Mouse (Mus musculus) MN1 (cell line): Measurements from ENCODE around the gene Vil1.

ENCODE experiments used
- DNase-seq: peaks from one replicate; pipeline ENCODE4 v3.0.0-alpha.2; 2016; ENCODE audit warnings: low spot score

Vil1 gene

DNA sequence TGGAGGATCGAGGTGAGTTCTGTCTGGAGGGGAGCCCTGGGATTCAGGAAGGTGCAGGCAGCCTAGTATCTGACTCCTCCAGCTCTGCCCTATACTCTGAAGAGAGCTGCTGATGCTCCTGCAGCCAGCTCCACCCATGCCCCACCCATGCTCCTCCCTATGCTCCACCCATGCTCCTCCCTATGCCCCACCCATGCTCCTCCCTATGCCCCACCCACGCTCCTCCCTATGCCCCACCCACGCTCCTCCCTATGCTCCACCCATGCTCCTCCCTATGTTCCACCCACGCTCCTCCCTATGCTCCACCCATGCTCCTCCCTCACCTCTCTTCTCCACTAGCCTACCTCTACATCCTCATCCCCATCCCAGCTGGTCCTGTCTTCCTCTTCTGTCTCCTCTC, 6.0 kb downstream of the Vil1 start:
- DNase-seq, result peak; percentile 28

DNA sequence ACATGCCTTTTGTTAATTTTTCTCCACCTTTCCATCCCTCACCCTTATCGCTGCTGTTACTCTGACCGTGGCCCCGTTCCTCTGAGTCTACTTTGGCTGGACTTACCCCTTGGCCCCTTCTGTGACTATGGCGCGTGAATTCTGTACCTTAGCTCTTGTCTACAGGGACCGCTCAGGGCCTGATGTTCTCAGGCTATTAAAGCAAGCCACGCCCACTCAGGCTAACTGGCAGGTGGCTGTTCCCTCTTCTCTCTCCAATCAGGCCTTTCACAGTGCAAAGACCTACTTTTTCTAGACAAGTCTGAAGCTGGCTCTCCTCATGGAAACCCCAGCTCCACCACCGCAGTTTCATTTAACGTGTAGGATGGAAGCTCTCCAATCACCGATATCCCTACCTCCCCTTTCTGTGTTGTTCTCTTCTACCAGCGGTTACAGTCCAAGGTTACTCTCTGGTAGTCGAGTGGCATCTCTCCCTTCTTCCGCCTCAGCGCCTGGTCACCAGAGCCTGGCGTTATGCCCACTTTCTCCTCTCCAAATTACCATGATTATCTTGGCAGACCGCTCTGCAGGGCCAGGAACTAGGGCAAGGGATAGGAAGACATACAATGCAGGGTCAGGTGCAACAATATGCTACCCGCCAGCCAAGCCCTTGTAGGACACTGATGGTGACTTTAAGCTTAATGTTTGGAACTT, 9.7 kb downstream of the Vil1 start:
- DNase-seq, result peak; percentile 82

DNA sequence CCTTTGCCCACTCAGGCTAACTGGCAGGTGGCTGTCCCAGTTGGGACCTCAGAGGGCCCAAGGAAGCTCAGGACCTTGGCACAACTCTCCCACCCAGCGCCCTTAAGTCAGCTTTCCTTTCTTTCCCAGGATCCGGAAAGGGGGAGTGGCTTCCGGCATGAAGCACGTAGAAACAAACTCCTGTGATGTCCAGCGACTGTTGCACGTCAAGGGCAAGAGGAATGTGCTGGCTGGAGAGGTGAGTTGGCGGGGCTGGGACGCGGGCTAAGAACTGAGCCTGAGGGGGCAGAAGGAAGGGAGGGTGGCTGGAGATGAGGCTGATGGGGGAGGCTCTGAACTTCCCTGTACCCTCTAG, 10.2 kb downstream of the Vil1 start:
- DNase-seq, result peak; percentile 54

DNA sequence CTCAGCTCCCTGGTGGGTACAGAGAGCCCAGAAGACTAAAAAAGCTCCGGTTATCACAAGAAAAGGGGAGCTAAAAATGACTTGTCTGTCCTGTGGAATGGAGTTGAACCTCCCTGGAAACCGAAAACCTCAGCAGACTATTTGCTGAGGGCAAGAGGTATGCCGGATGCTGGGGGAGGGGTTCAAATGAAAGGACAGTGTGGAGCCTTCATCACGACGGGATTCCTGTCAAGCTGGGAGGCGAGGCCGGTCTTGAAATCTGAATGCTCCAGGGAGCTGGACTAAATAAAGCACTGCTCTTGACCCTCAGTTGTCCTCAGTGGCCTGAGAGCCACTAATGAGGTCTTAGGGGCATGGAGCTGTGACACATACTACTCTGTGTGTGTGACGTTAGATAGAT, 14.0 kb downstream of the Vil1 start:
- no peak for DNase-seq

DNA sequence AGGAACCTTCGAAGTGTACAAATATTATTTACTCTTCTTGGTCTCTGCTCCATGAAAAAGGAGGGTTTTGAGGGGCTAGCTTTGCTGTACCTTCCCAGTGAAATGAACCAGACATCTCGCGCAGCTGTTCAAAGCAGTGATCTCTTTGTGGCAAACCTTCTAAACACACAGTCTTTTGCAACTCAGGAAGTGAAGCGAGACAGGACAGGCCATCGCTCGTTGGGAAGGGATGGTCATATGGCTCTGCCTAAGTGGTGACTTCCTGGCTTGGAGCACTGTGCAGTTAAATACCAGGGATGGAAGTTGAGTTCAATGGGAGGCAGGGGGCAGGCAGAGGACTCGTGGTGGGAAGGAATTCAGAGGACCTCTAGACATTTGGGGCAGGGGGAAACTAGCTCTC, 16.7 kb downstream of the Vil1 start:
- no peak for DNase-seq

DNA sequence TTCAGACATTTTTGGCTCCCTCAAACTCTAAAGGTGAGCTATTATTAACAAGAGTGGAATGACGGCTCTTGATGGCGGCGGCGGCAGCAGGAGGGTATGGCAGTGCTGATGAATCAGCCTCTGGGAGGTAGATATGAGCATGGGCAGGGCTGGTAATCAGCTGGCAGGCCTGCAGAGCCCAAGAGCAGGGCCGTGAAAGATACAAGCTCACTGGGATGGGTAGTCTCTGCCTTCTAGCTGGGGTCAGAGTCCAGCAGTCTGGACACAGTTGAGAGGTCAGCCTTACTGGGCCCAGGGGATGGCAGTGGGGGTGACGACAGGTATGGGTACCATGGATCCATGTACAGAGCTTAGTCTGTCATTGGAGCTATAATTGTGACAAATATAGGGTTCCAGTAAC, 24.0 kb downstream of the Vil1 start:
- no peak for DNase-seq

DNA sequence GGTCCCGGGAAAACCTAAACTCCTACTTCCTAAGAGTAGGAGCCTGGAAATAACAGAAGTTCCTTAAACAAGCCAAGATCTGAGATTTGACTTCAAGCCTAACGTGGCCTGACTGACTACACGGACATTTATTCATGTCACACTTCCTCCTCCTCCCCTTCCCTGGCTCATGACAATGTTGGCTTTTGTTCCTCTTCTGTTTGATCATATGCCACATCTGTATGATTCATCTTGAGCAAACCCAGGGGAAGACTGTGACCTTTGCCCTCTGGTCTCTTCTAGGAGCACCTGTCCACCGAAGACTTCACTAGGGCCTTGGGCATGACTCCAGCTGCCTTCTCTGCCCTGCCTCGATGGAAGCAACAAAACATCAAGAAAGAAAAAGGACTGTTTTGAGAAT, 25.4 kb downstream of the Vil1 start:
- DNase-seq, result no peak

DNA sequence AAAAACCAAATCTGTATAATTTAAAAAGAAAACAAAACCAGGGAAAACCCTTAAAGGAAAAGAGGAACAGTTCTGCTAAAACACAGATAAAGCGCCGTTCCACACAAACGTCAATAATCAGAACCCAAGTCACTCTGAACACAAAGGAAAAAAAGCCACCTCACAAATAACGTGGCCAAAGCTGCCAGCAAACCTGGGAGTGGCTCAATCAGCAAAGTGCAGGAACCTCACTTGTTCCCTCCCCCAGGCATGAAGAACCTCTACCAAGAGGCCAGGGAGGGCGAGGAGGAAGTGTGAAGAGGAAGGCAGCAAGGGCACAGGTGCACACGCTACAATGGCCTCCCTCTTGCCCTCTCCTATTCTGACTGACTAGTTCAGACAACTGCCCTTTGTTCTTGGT, 26.4 kb downstream of the Vil1 start:
- no peak for DNase-seq

DNA sequence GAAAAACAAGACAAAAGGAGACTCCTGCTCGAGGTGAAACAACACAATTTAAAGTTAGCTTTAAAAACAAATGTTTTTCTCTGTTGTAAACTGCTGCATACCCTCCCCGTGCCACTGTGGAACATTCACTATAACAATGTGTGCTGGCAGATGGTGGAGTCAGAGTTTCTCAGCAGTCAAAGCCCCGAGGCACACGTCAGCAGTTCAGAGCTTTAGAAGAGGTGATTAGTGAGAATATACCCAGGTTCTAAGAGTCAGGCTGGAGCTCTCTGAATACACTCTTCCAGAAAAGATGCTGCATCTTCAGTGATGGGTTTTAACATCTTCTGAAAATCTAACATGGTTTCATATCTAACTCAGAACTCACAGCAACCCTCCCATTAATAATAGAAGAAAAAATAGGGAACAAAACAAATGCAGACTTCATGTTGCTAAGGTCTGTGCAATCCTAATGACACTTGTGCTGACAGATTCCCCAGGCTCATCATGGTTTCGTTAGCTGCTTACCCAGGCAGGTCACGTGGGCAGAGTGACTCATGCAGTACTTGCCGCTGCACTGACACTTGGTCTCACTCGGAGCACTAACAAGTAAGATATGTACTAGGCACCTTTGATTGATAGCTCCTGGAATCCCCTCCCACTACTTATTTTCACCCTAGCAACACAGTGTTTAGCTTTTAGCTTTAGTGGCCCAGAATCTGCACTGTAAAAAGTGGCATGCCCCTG, 28.7 kb downstream of the Vil1 start:
- peak; percentile 87 for DNase-seq

DNA sequence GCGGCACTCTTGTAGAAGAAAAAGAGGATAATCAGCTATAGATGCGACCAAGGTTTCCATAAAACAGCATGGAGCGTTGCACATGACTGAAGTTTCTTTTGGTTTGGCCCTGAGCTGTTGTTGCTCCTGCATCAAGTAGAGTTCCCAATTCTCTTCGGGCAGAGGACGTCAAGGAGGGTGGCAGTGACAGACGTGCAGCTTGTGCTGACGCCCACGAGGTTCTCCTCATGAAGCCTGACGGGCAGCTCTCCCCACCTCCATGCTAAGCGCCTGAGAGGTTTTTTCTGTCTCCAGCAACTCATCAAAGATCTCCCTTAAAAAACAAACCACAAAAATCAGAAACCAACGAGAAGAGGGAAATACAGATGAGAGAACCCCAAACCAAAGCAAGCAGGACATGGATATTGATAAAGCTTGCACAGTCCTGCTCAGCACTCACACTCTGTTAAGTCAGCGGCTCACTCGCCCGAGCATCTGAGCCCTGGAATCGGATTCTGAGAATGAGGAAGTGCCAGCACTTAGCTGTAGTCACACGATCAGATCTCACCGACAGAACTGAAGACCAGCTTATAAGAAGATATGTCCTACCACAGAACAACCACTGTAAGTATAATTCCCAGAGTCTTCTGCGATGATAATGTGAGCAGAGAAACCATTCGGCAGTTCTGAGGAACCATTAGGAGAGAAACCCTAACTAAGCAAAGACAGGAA, 30.1 kb downstream of the Vil1 start:
- no peak for DNase-seq

DNA sequence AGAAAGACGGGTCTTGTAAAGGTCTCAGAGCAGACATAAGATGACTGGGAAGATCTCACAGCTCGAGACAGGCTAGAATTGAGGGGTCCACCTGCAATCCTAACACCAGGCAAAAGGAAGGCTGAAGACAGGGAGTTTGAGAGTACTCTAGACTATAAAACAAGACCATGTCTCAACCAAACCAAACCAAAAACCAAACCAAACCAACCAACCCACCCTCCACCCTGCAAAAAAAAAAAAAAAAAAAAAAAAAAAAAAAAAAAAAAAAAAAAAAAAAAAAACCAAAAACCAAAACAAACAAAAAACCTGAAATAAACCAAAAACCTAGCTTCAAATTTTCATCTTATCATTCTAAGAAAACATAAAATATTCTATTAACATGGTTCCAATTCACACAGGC, 35.4 kb downstream of the Vil1 start:
- DNase-seq, result no peak

DNA sequence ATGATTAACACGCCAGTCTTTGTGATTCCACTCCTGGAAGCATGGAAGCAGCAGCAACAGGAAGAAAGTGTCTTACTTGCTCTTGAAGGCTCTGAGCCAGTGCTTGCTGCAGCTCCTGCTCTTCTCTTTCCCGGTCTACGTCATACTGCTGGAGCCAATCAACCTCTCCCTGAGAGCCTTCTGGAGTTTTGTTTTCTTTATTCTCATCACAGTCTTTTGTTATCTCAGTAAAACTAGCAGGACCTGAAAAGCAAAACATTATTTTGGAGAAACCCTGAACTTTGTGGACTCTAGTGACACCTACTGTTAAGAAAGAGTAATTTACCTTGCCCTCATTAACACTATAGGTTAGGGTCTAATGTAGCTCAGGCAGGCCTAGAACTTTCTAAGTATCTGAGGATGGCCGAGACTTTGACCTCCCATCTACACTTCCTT, 43.5 kb downstream of the Vil1 start:
- DNase-seq, result peak; percentile 70

DNA sequence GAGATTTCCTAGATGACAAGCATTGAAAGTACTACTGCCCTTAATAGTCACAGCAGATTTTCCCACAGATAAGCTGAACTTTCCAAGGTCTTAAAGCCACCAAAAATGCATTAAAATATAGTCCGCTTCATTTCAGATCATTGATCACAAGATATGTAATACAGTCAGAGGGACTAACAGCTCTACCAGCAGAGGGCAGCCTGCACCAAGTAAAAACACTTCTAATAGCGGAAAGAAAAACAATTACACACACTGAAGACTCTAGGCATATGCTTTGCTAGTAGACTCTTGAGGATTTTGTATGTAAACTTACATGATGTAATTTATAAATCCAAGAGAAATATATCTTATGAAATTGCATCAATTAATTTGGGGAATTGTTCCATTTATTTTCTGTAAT, 51.1 kb downstream of the Vil1 start:
- peak; percentile 66 for DNase-seq
